Mouse (Mus musculus): ENCODE measurements around the gene Haus8. TPM values are rescaled to one million over a fixed set of nuclear protein-coding genes. Genes with fewer than 3 reads are reported as not detected.
A peak's percentile ranks its signal among the peaks of the same experiment; 100 is the strongest.
"Not testable (repeated sequence)": the region's sequence is repeated elsewhere in the genome, so short reads cannot be mapped to it uniquely, and the experiment has no call there.

Haus8 gene
- polyA plus RNA-seq, 1 experiment from 2014 or later = 21.9 TPM

- no peak for ATAC-seq (replicated peaks; ENCODE audit: low FRiP score, low read depth)
- TF ChIP-seq CTCF (IDR thresholded peaks at IDR 0.05; ENCODE audit: low read depth) = no peak
- 94% methylated on average over 3 of the region's 3 CpGs for WGBS
Observed at GRCm38 (mm10) chr8:71256545-71257232, 16.0 kb downstream of the Haus8 start.

DNA sequence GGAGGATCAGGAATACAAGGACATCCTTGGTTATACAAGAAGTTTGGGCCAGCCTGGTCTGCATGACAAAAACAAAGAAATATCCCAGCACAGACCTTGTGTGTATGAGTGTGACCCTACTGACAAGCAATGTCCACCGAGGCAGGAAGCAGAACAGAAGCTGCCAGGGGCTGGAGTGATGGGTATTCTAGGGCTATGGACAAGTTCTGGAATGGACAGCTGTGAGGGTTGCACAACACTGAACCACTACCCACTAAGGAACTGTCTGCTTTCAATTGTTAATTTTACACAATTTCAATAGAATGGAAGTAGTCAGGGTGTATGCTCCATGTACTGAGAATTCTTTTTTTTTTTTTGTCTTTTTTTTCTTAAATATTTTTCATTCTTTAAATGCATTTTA is 24.5 kb downstream of the Haus8 start:
- WGBS = 86% methylated on average over 1 of the region's 1 CpGs

More at GRCm38 (mm10) chr8:71256545-71257232, 16.0 kb downstream of the Haus8 start:
- Histone ChIP-seq H3K36me3 (ENCODE audit: insufficient read depth, low read length) (peaks cover 16% of the 10 kb centered on the region), H3K4me2 (ENCODE audit: low read length) (no peak overlapping the region), H3K27me3 (ENCODE audit: insufficient read depth, low read length) (no peaks in the 10 kb centered on the region), H3K4me3 (replicated peaks; ENCODE audit: low read depth, low read length) (no peak overlapping the region), H3K4me1 (replicated peaks; ENCODE audit: insufficient read depth, low read length) (no peaks in the 10 kb centered on the region), H3K9me3 (replicated peaks; ENCODE audit: low read length) (no peaks in the 10 kb centered on the region), H3K27ac (no peak overlapping the region), H3K9ac (ENCODE audit: low read depth, low read length) (no peak overlapping the region)
- DNase-seq (ENCODE audit: low spot score) = no peak

DNA sequence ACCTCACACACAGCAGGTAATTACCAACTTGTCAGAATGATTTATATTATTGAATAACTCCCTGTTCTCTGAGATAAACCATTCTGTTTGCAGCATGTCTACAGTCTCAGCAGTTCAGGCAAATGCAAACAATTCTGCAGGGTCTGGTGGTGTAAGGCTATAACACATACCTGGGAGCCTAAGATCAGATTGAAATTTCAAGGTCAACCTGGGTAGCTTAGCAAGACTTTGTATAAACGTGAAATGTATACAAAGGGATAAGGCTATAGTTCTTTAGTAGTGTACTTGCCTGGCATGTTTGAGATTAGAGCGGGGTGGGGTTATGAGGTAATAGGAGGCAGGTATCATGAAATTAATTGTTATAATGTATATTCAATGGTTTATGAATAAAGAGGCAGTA is 30.0 kb downstream of the Haus8 start:
- ATAC-seq (replicated peaks; ENCODE audit: low FRiP score, low read depth) (no peak), DNase-seq (ENCODE audit: low spot score) (no peak)
- TF ChIP-seq CTCF (IDR thresholded peaks at IDR 0.05; ENCODE audit: low read depth) = no peak
- Histone ChIP-seq H3K4me3 (replicated peaks; ENCODE audit: low read depth, low read length) (no peak overlapping the region), H3K27me3 (ENCODE audit: insufficient read depth, low read length) (no peaks in the 10 kb centered on the region), H3K9me3 (replicated peaks; ENCODE audit: low read length) (no peaks in the 10 kb centered on the region), H3K4me1 (replicated peaks; ENCODE audit: insufficient read depth, low read length) (no peaks in the 10 kb centered on the region), H3K27ac (no peak overlapping the region), H3K9ac (ENCODE audit: low read depth, low read length) (no peak overlapping the region), H3K4me2 (ENCODE audit: low read length) (no peak overlapping the region), H3K36me3 (ENCODE audit: insufficient read depth, low read length) (no peaks in the 10 kb centered on the region)
- 78% methylated on average over 2 of the region's 2 CpGs for WGBS

More for the DNA sequence above, 24.5 kb downstream of the Haus8 start:
- Histone ChIP-seq H3K9ac (ENCODE audit: low read depth, low read length) (no peak overlapping the region), H3K27me3 (ENCODE audit: insufficient read depth, low read length) (no peaks in the 10 kb centered on the region), H3K4me2 (ENCODE audit: low read length) (no peak overlapping the region), H3K4me3 (replicated peaks; ENCODE audit: low read depth, low read length) (no peak overlapping the region), H3K4me1 (replicated peaks; ENCODE audit: insufficient read depth, low read length) (no peaks in the 10 kb centered on the region), H3K9me3 (replicated peaks; ENCODE audit: low read length) (no peaks in the 10 kb centered on the region), H3K36me3 (ENCODE audit: insufficient read depth, low read length) (no peaks in the 10 kb centered on the region; the same call in 1 of the 2 replicates), H3K27ac (no peak overlapping the region)
- ATAC-seq (replicated peaks; ENCODE audit: low FRiP score, low read depth) (no peak), DNase-seq (ENCODE audit: low spot score) (no peak)
- TF ChIP-seq CTCF (IDR thresholded peaks at IDR 0.05; ENCODE audit: low read depth) = no peak

GRCm38 (mm10) chr8:71224560-71224959 is 48.2 kb downstream of the Haus8 start:
- no peaks in the 10 kb centered on the region for H3K9me3 ChIP-seq (replicated peaks; ENCODE audit: low read length)
- no peaks in the 10 kb centered on the region for H3K27me3 ChIP-seq (ENCODE audit: insufficient read depth, low read length)
- no peak overlapping the region for H3K4me2 ChIP-seq (ENCODE audit: low read length)
- TF ChIP-seq CTCF (IDR thresholded peaks at IDR 0.05; ENCODE audit: low read depth) = peak; percentile 70
- no peak overlapping the region for H3K4me3 ChIP-seq (replicated peaks; ENCODE audit: low read depth, low read length)
- H3K27ac ChIP-seq = no peak overlapping the region
- H3K9ac ChIP-seq (ENCODE audit: low read depth, low read length) = no peak overlapping the region
- 53% methylated on average over 2 of the region's 2 CpGs for WGBS
- H3K36me3 ChIP-seq (ENCODE audit: insufficient read depth, low read length) = no peaks in the 10 kb centered on the region
- peak; percentile 58 for DNase-seq (ENCODE audit: low spot score)
- no peaks in the 10 kb centered on the region for H3K4me1 ChIP-seq (replicated peaks; ENCODE audit: insufficient read depth, low read length)
- ATAC-seq (replicated peaks; ENCODE audit: low FRiP score, low read depth) = no peak

GRCm38 (mm10) chr8:71214266-71214665 is 58.5 kb downstream of the Haus8 start:
- H3K36me3 ChIP-seq (ENCODE audit: insufficient read depth, low read length); H3K27me3 ChIP-seq (ENCODE audit: insufficient read depth, low read length); H3K9me3 ChIP-seq (replicated peaks; ENCODE audit: low read length); ATAC-seq (replicated peaks; ENCODE audit: low FRiP score, low read depth); H3K4me3 ChIP-seq (replicated peaks; ENCODE audit: low read depth, low read length); H3K4me2 ChIP-seq (ENCODE audit: low read length); H3K9ac ChIP-seq (ENCODE audit: low read depth, low read length); H3K4me1 ChIP-seq (replicated peaks; ENCODE audit: insufficient read depth, low read length); DNase-seq (ENCODE audit: low spot score); H3K27ac ChIP-seq: not testable (repeated sequence)
- WGBS = 85% methylated on average over 3 of the region's 5 CpGs

GRCm38 (mm10) chr8:71205541-71205967 is 67.2 kb downstream of the Haus8 start:
- peak; percentile 27; the same call in 1 of the 2 replicates for TF ChIP-seq CTCF (IDR thresholded peaks at IDR 0.05; ENCODE audit: low read depth)

More at GRCm38 (mm10) chr8:71205541-71205967, 67.2 kb downstream of the Haus8 start:
- not testable (repeated sequence) for H3K27ac ChIP-seq; H3K9me3 ChIP-seq (replicated peaks; ENCODE audit: low read length); H3K27me3 ChIP-seq (ENCODE audit: insufficient read depth, low read length); DNase-seq (ENCODE audit: low spot score); H3K36me3 ChIP-seq (ENCODE audit: insufficient read depth, low read length); H3K4me1 ChIP-seq (replicated peaks; ENCODE audit: insufficient read depth, low read length); H3K9ac ChIP-seq (ENCODE audit: low read depth, low read length)
- WGBS = 0% methylated on average over 5 of the region's 11 CpGs
- peak; percentile 54; the same call in 1 of the 2 replicates for ATAC-seq (replicated peaks; ENCODE audit: low FRiP score, low read depth)
- Histone ChIP-seq H3K4me3 (replicated peaks; ENCODE audit: low read depth, low read length) (0 out of 2 replicates have a peak overlapping the region, but pooled peaks have one; percentile 11), H3K4me2 (ENCODE audit: low read length) (peak overlapping the region; percentile 43)

Other genes starting within 250 kb of the Haus8 start
- 10.0 and 11.5 TPM in 2 replicates for gene Myo9b, start 220 bp downstream of the Haus8 start, polyA plus RNA-seq (2015; fragmentation: Nextera tagmentation; extraction: Ambion mirVana)
- 129 and 140 TPM in 2 replicates for gene Use1, start 93.9 kb upstream of the Haus8 start, polyA plus RNA-seq (2015; fragmentation: Nextera tagmentation; extraction: Ambion mirVana)
- gene Ocel1, start 98.4 kb upstream of the Haus8 start, polyA plus RNA-seq (2015; fragmentation: Nextera tagmentation; extraction: Ambion mirVana) = 8.1 and 8.4 TPM in 2 replicates
- gene Nr2f6, start 109.0 kb upstream of the Haus8 start, polyA plus RNA-seq (2015; fragmentation: Nextera tagmentation; extraction: Ambion mirVana) = 110 and 138 TPM in 2 replicates
- gene Ushbp1, start 122.9 kb upstream of the Haus8 start, polyA plus RNA-seq (2015; fragmentation: Nextera tagmentation; extraction: Ambion mirVana) = 18.8 and 20.4 TPM in 2 replicates
- gene Babam1, start 123.9 kb upstream of the Haus8 start, polyA plus RNA-seq (2015; fragmentation: Nextera tagmentation; extraction: Ambion mirVana) = 92.3 and 96.4 TPM in 2 replicates
- 7.9 and 9.2 TPM in 2 replicates for gene Ankle1, start 133.1 kb upstream of the Haus8 start, polyA plus RNA-seq (2015; fragmentation: Nextera tagmentation; extraction: Ambion mirVana)
- 35.0 and 38.3 TPM in 2 replicates for gene Abhd8, start 190.7 kb upstream of the Haus8 start, polyA plus RNA-seq (2015; fragmentation: Nextera tagmentation; extraction: Ambion mirVana)
- 242 and 245 TPM in 2 replicates for gene Mrpl34, start 192.0 kb upstream of the Haus8 start, polyA plus RNA-seq (2015; fragmentation: Nextera tagmentation; extraction: Ambion mirVana)
- 88.0 and 93.7 TPM in 2 replicates for gene Dda1, start 196.3 kb upstream of the Haus8 start, polyA plus RNA-seq (2015; fragmentation: Nextera tagmentation; extraction: Ambion mirVana)
- gene Ano8, start 213.0 kb upstream of the Haus8 start, polyA plus RNA-seq (2015; fragmentation: Nextera tagmentation; extraction: Ambion mirVana) = 0.84 and 1.4 TPM in 2 replicates
- gene Gtpbp3, start 215.2 kb upstream of the Haus8 start, polyA plus RNA-seq (2015; fragmentation: Nextera tagmentation; extraction: Ambion mirVana) = 14.5 and 14.6 TPM in 2 replicates
- 182 and 208 TPM in 2 replicates for gene Plvap, start 238.8 kb upstream of the Haus8 start, polyA plus RNA-seq (2015; fragmentation: Nextera tagmentation; extraction: Ambion mirVana)